In genomic region chr3:130260316-130260715, GRCm38 (mm10) we compare ENCODE assay signal across 30 mouse cellular contexts.
DNase-seq lines count a peak whose midpoint lies in the region; ATAC-seq and TF ChIP-seq lines count a peak whose summit lies in the region.
"Had no signal": no experiment of that assay in that cellular context is flagged by ENCODE, and none has a peak within 500 bp of the region (broad histone marks: within the 10 kb centered on the region; RNA-seq: fewer than 3 reads in every experiment).

No protein-coding gene starts in this region.

- H3K9ac ChIP-seq in kidney, embryonic 14.5 days (ENCODE audit: low read depth, low read length): no peak overlapping the region
- H3K9ac ChIP-seq in stomach, embryonic 15.5 days: no peak overlapping the region
- H3K9ac ChIP-seq in stomach, postnatal 0 days (ENCODE audit: low read length): no peak overlapping the region
- H3K9ac ChIP-seq: hindbrain, embryonic 14.5 days; limb, embryonic 13.5 days; midbrain, embryonic 15.5 days; neural tube, embryonic 15.5 days had no signal

- H3K4me3 ChIP-seq in kidney, embryonic 14.5 days (ENCODE audit: low read length): no peak overlapping the region
- no peak overlapping the region for H3K4me3 ChIP-seq in stomach, embryonic 15.5 days (replicated peaks)
- H3K4me3 ChIP-seq in stomach, postnatal 0 days (ENCODE audit: low read depth, low read length): no peak overlapping the region
- no peak overlapping the region for H3K4me3 ChIP-seq in hindbrain, embryonic 10.5 days
- H3K4me3 ChIP-seq: erythroblast, embryonic 14.5 days; gastrocnemius, adult 2 months; layer of hippocampus, adult 2 months; left cerebral cortex, adult 2 months; limb, embryonic 13.5 days; midbrain, embryonic 10.5 days; midbrain, embryonic 15.5 days; neural tube, embryonic 15.5 days had no signal

- TF ChIP-seq EP300 in stomach, postnatal 0 days (optimal IDR thresholded peaks at IDR 0.05): no peak

- no peak for DNase-seq in kidney, adult 9 months
- peak; percentile 30 for DNase-seq in kidney, postnatal 14 days
- no peak for DNase-seq in kidney, adult 8-10 months
- no peak for DNase-seq in stomach, postnatal 0 days (ENCODE audit: low spot score)
- DNase-seq in lung, postnatal 36 days: peak; percentile 13
- DNase-seq in hindbrain, embryonic 10.5 days (ENCODE audit: low spot score): no peak
- DNase-seq: adrenal gland, adult 8-10 months; cerebellum, adult 2 months; cerebellum, postnatal 14 days; gastrocnemius, adult 2 months; gastrocnemius, postnatal 36 days; heart, adult 18-20 months; heart, postnatal 4 days; retina, postnatal 1 day; right cerebral cortex, postnatal 25 days; thymus, postnatal 4 days had no signal

- no peaks in the 10 kb centered on the region for H3K36me3 ChIP-seq in kidney, embryonic 14.5 days (ENCODE audit: control insufficient read depth, insufficient read depth, low read length)
- no peaks in the 10 kb centered on the region for H3K36me3 ChIP-seq in stomach, embryonic 15.5 days
- H3K36me3 ChIP-seq in stomach, postnatal 0 days (ENCODE audit: control insufficient read depth, insufficient read depth, low read length): no peaks in the 10 kb centered on the region
- no peaks in the 10 kb centered on the region for H3K36me3 ChIP-seq in hindbrain, embryonic 10.5 days
- H3K36me3 ChIP-seq: G1E; limb, embryonic 13.5 days; midbrain, embryonic 10.5 days; midbrain, embryonic 15.5 days; neural tube, embryonic 15.5 days had no signal

- no peaks in the 10 kb centered on the region for H3K27me3 ChIP-seq in kidney, embryonic 14.5 days (ENCODE audit: control insufficient read depth, insufficient read depth, low read length)
- H3K27me3 ChIP-seq in stomach, embryonic 15.5 days (replicated peaks): no peaks in the 10 kb centered on the region
- no peaks in the 10 kb centered on the region for H3K27me3 ChIP-seq in stomach, postnatal 0 days (ENCODE audit: control insufficient read depth, insufficient read depth, low read length)
- no peaks in the 10 kb centered on the region for H3K27me3 ChIP-seq in hindbrain, embryonic 10.5 days (ENCODE audit: insufficient read depth, poor library complexity, severe bottlenecking)
- H3K27me3 ChIP-seq: limb, embryonic 13.5 days; midbrain, embryonic 15.5 days; neural tube, embryonic 15.5 days had no signal

- H3K27ac ChIP-seq in kidney, embryonic 14.5 days (ENCODE audit: low read depth, low read length): no peak overlapping the region
- no peak overlapping the region for H3K27ac ChIP-seq in stomach, embryonic 15.5 days
- H3K27ac ChIP-seq in stomach, postnatal 0 days (replicated peaks): no peak overlapping the region
- H3K27ac ChIP-seq in hindbrain, embryonic 10.5 days: no peak overlapping the region
- H3K27ac ChIP-seq: gastrocnemius, adult 2 months; hindbrain, embryonic 14.5 days; layer of hippocampus, adult 2 months; left cerebral cortex, adult 2 months; limb, embryonic 13.5 days; midbrain, embryonic 10.5 days; midbrain, embryonic 15.5 days; neural tube, embryonic 15.5 days had no signal

- 0 out of 2 replicates have a peak, but pooled peaks cover 6% of the 10 kb centered on the region for H3K4me1 ChIP-seq in kidney, embryonic 14.5 days (ENCODE audit: control insufficient read depth, insufficient read depth, low read length)
- no peaks in the 10 kb centered on the region for H3K4me1 ChIP-seq in stomach, embryonic 15.5 days
- H3K4me1 ChIP-seq in stomach, postnatal 0 days (replicated peaks; ENCODE audit: control insufficient read depth, insufficient read depth): no peaks in the 10 kb centered on the region
- H3K4me1 ChIP-seq in hindbrain, embryonic 10.5 days (replicated peaks): no peaks in the 10 kb centered on the region
- H3K4me1 ChIP-seq: midbrain, embryonic 10.5 days; midbrain, embryonic 15.5 days had no signal

- TF ChIP-seq CTCF in stomach, postnatal 0 days (IDR thresholded peaks at IDR 0.05; ENCODE audit: low read depth): no peak

- peaks cover 3% of the 10 kb centered on the region; the same call in 1 of the 2 replicates for H3K9me3 ChIP-seq in kidney, embryonic 14.5 days (ENCODE audit: control insufficient read depth, low read length)
- no peaks in the 10 kb centered on the region for H3K9me3 ChIP-seq in stomach, embryonic 15.5 days
- no peaks in the 10 kb centered on the region for H3K9me3 ChIP-seq in stomach, postnatal 0 days (ENCODE audit: control insufficient read depth, low read length)
- H3K9me3 ChIP-seq in hindbrain, embryonic 10.5 days: peaks cover 4% of the 10 kb centered on the region; the same call in 1 of the 2 replicates
- H3K9me3 ChIP-seq: midbrain, embryonic 15.5 days; neural tube, embryonic 15.5 days had no signal

- no peak overlapping the region for H3K4me2 ChIP-seq in kidney, embryonic 14.5 days (replicated peaks; ENCODE audit: low read depth, low read length)
- H3K4me2 ChIP-seq in stomach, embryonic 15.5 days: no peak overlapping the region
- no peak overlapping the region for H3K4me2 ChIP-seq in stomach, postnatal 0 days (replicated peaks; ENCODE audit: low read depth)
- H3K4me2 ChIP-seq: heart, embryonic 11.5 days; hindbrain, embryonic 14.5 days; limb, embryonic 13.5 days; liver, embryonic 11.5 days; midbrain, embryonic 15.5 days; neural tube, embryonic 15.5 days had no signal

- ATAC-seq in kidney, embryonic 14.5 days (ENCODE audit: low FRiP score, low TSS enrichment): peak; percentile 68; the same call in 1 of the 2 replicates
- ATAC-seq in stomach, embryonic 15.5 days (ENCODE audit: insufficient read depth, low FRiP score, low read depth): peak; percentile 22; the same call in 1 of the 2 replicates
- ATAC-seq in stomach, postnatal 0 days (ENCODE audit: low FRiP score, low TSS enrichment): no peak
- ATAC-seq: forebrain, embryonic 16.5 days; midbrain, embryonic 15.5 days had no signal

- WGBS in kidney, embryonic 14.5 days: 21% methylated on average over 2 of the region's 2 CpGs
- WGBS in stomach, embryonic 15.5 days: 49% methylated on average over 2 of the region's 2 CpGs
- WGBS in stomach, postnatal 0 days: 68% methylated on average over 2 of the region's 2 CpGs
- WGBS in hindbrain, embryonic 10.5 days: 91% methylated on average over 2 of the region's 2 CpGs

Comparison
In these comparisons a context has a peak if more than half of its experiments do, and no peak if none do; other contexts are left out.
1. DNase-seq: peak in kidney, postnatal 14 days (single experiment) and lung, postnatal 36 days (single experiment); none in kidney, adult 9 months (single experiment), kidney, adult 8-10 months (0 of 2), stomach, postnatal 0 days (single experiment) and hindbrain, embryonic 10.5 days (single experiment).